Mouse (Mus musculus) embryonic facial prominence, embryonic 15.5 days (tissue): Measurements from ENCODE around the gene Rbl1. TPM values are rescaled to one million over a fixed set of nuclear protein-coding genes. Genes with fewer than 3 reads are reported as not detected.

Source experiments
- ATAC-seq: fragments of 200-750 bp; cut with Nextera tagmentation; 2 replicates; pipeline ENCODE4 v1.8.0; 2017; ENCODE audit warnings: low read depth, moderate TSS enrichment; ENCODE audit not compliant: insufficient number of reproducible peaks, low FRiP score, low TSS enrichment
- H3K27ac ChIP-seq: fragments of 300-500 bp; sonication (generic); replicated peaks from 2 replicates; pipeline ENCODE4 v1.5.1; 2015; ENCODE audit warnings: mild to moderate bottlenecking, inconsistent platforms
- H3K27me3 ChIP-seq: fragments of 300-500 bp; sonication (generic); 2 replicates; pipeline ENCODE4 v1.6.1; 2015; ENCODE audit warnings: inconsistent platforms
- H3K36me3 ChIP-seq: fragments of 300-500 bp; sonication (generic); 2 replicates; pipeline ENCODE4 v1.6.1; 2015; ENCODE audit warnings: mild to moderate bottlenecking, inconsistent platforms
- H3K4me1 ChIP-seq: fragments of 300-500 bp; sonication (generic); 2 replicates; pipeline ENCODE4 v1.6.1; 2015; ENCODE audit warnings: inconsistent platforms
- H3K4me2 ChIP-seq: fragments of 300-500 bp; sonication (generic); replicated peaks from 2 replicates; pipeline ENCODE4 v1.6.1; 2015; ENCODE audit warnings: mild to moderate bottlenecking, inconsistent platforms
- H3K4me3 ChIP-seq: fragments of 300-500 bp; sonication (generic); replicated peaks from 2 replicates; pipeline ENCODE4 v1.5.1; 2015; ENCODE audit warnings: mild to moderate bottlenecking, inconsistent platforms
- H3K9ac ChIP-seq: fragments of 300-500 bp; sonication (generic); 2 replicates; pipeline ENCODE4 v1.6.1; 2015; ENCODE audit warnings: inconsistent platforms
- H3K9me3 ChIP-seq: fragments of 300-500 bp; sonication (generic); replicated peaks from 2 replicates; pipeline ENCODE4 v1.6.1; 2016; ENCODE audit warnings: inconsistent platforms
- WGBS: fragments of 180-500 bp; shearing (Covaris S2); methylation state at CpG from one replicate; pipeline ENCODE4 v1.1.7; 2015; 5-methylcytosine and 5-hydroxymethylcytosine counted together
- polyA plus RNA-seq: library from polyadenylated mRNA; unstranded; fragments of >200 nt; fragmentation: Nextera tagmentation; extraction: Ambion mirVana; gene quantifications from 2 replicates; pipeline ENCODE4 v1.2.1, GENCODE M21; 2015

The Rbl1 gene
- polyA plus RNA-seq, 1 experiment from 2014 or later = 19.6 TPM

GRCm38 (mm10) chr2:157141962-157142361, 62.4 kb downstream of the Rbl1 start:
- no peak overlapping the region for H3K4me2 ChIP-seq
- WGBS = 75% methylated on average over 4 of the region's 4 CpGs
- H3K9ac ChIP-seq = no peak overlapping the region
- H3K36me3 ChIP-seq = 0 out of 2 replicates have a peak, but pooled peaks cover 9% of the 10 kb centered on the region
- H3K27me3 ChIP-seq = no peaks in the 10 kb centered on the region
- no peaks in the 10 kb centered on the region for H3K9me3 ChIP-seq
- H3K27ac ChIP-seq = no peak overlapping the region
- H3K4me3 ChIP-seq = no peak overlapping the region
- ATAC-seq = no peak
- H3K4me1 ChIP-seq = no peaks in the 10 kb centered on the region

GRCm38 (mm10) chr2:157139251-157139802, 65.0 kb downstream of the Rbl1 start:
- Histone ChIP-seq H3K9me3 (no peaks in the 10 kb centered on the region), H3K36me3 (0 out of 2 replicates have a peak, but pooled peaks cover 5% of the 10 kb centered on the region), H3K27ac (no peak overlapping the region), H3K9ac (no peak overlapping the region), H3K27me3 (no peaks in the 10 kb centered on the region), H3K4me3 (no peak overlapping the region), H3K4me1 (peaks cover 3% of the 10 kb centered on the region; the same call in 1 of the 2 replicates), H3K4me2 (no peak overlapping the region)
- WGBS = 80% methylated on average over 5 of the region's 5 CpGs
- no peak for ATAC-seq

GRCm38 (mm10) chr2:157138808-157139207, 65.5 kb downstream of the Rbl1 start:
- Histone ChIP-seq H3K36me3 (no peaks in the 10 kb centered on the region), H3K27me3 (no peaks in the 10 kb centered on the region), H3K4me2 (no peak overlapping the region), H3K9me3 (no peaks in the 10 kb centered on the region), H3K9ac (no peak overlapping the region), H3K4me3 (no peak overlapping the region), H3K4me1 (peaks cover 7% of the 10 kb centered on the region), H3K27ac (no peak overlapping the region)
- WGBS = 83% methylated on average over 5 of the region's 5 CpGs
- ATAC-seq = no peak

- H3K36me3 ChIP-seq = no peaks in the 10 kb centered on the region
- no peak overlapping the region for H3K4me2 ChIP-seq
- H3K4me1 ChIP-seq = peaks cover 10% of the 10 kb centered on the region
- H3K4me3 ChIP-seq = no peak overlapping the region
- no peaks in the 10 kb centered on the region for H3K27me3 ChIP-seq
- H3K9me3 ChIP-seq = no peaks in the 10 kb centered on the region
- H3K9ac ChIP-seq = no peak overlapping the region
- ATAC-seq = no peak
- H3K27ac ChIP-seq = no peak overlapping the region
- WGBS = 83% methylated on average over 9 of the region's 9 CpGs
Measured at GRCm38 (mm10) chr2:157137959-157138731, 66.2 kb downstream of the Rbl1 start.

GRCm38 (mm10) chr2:157136646-157137045, 67.7 kb downstream of the Rbl1 start:
- 57% methylated on average over 2 of the region's 2 CpGs for WGBS
- Histone ChIP-seq H3K4me3 (no peak overlapping the region), H3K9ac (no peak overlapping the region), H3K27ac (peak overlapping the region; percentile 7; the same call in 1 of the 2 replicates), H3K9me3 (no peaks in the 10 kb centered on the region), H3K4me2 (no peak overlapping the region), H3K27me3 (no peaks in the 10 kb centered on the region), H3K4me1 (peaks cover 10% of the 10 kb centered on the region), H3K36me3 (no peaks in the 10 kb centered on the region)
- ATAC-seq = no peak

- Histone ChIP-seq H3K4me2 (no peak overlapping the region), H3K36me3 (no peaks in the 10 kb centered on the region), H3K4me1 (peaks cover 10% of the 10 kb centered on the region), H3K4me3 (no peak overlapping the region), H3K9me3 (no peaks in the 10 kb centered on the region), H3K9ac (no peak overlapping the region), H3K27ac (no peak overlapping the region), H3K27me3 (no peaks in the 10 kb centered on the region)
- 78% methylated on average over 4 of the region's 4 CpGs for WGBS
- no peak for ATAC-seq
Measured at GRCm38 (mm10) chr2:157136176-157136575, 68.2 kb downstream of the Rbl1 start.

- peak overlapping the region; percentile 74 for H3K4me3 ChIP-seq
- H3K36me3 ChIP-seq = no peaks in the 10 kb centered on the region
- no peaks in the 10 kb centered on the region for H3K27me3 ChIP-seq
- peaks cover 10% of the 10 kb centered on the region for H3K4me1 ChIP-seq
- no peak for ATAC-seq
- WGBS = 81% methylated on average over 10 of the region's 10 CpGs
- peak overlapping the region; percentile 84 for H3K27ac ChIP-seq
- peak overlapping the region; percentile 87 for H3K4me2 ChIP-seq
- no peaks in the 10 kb centered on the region for H3K9me3 ChIP-seq
- H3K9ac ChIP-seq = no peak overlapping the region
Measured at GRCm38 (mm10) chr2:157135529-157136120, 68.7 kb downstream of the Rbl1 start.

GRCm38 (mm10) chr2:157135014-157135413, 69.3 kb downstream of the Rbl1 start, which contains the start of gene Samhd1:
TSS of gene Samhd1 (minus strand) at chr2:157135265.
- WGBS = under 1% methylated on average over 32 of the region's 32 CpGs
- peaks cover 10% of the 10 kb centered on the region for H3K4me1 ChIP-seq
- peak; percentile 90 for ATAC-seq
- no peaks in the 10 kb centered on the region for H3K27me3 ChIP-seq
- peak within 1 kb of the TSS; percentile 74 for H3K4me3 ChIP-seq
- no peaks in the 10 kb centered on the region for H3K9me3 ChIP-seq
- peak within 1 kb of the TSS; percentile 87 for H3K4me2 ChIP-seq
- H3K27ac ChIP-seq = peak within 1 kb of the TSS; percentile 84
- no peaks in the 10 kb centered on the region for H3K36me3 ChIP-seq
- peak within 1 kb of the TSS; percentile 68 for H3K9ac ChIP-seq

- Histone ChIP-seq H3K27ac (peak overlapping the region; percentile 84), H3K4me1 (peaks cover 10% of the 10 kb centered on the region), H3K4me3 (peak overlapping the region; percentile 74), H3K27me3 (no peaks in the 10 kb centered on the region), H3K36me3 (no peaks in the 10 kb centered on the region), H3K4me2 (peak overlapping the region; percentile 87), H3K9me3 (no peaks in the 10 kb centered on the region), H3K9ac (peak overlapping the region; percentile 68)
- ATAC-seq = no peak
- WGBS = under 1% methylated on average over 25 of the region's 25 CpGs
Measured at GRCm38 (mm10) chr2:157134479-157134931, 69.8 kb downstream of the Rbl1 start.

GRCm38 (mm10) chr2:157133769-157134478, 70.4 kb downstream of the Rbl1 start:
- WGBS = 9% methylated on average over 11 of the region's 11 CpGs
- H3K27ac ChIP-seq = peak overlapping the region; percentile 84; the same call in 1 of the 2 replicates
- H3K36me3 ChIP-seq = no peaks in the 10 kb centered on the region
- H3K9ac ChIP-seq = peak overlapping the region; percentile 68; the same call in 1 of the 2 replicates
- no peaks in the 10 kb centered on the region for H3K27me3 ChIP-seq
- peak overlapping the region; percentile 74 for H3K4me3 ChIP-seq
- no peak for ATAC-seq
- H3K4me2 ChIP-seq = peak overlapping the region; percentile 87
- no peaks in the 10 kb centered on the region for H3K9me3 ChIP-seq
- peaks cover 10% of the 10 kb centered on the region for H3K4me1 ChIP-seq
